Comparison of ENCODE assay signal across 11 mouse cellular contexts in the genomic region with DNA sequence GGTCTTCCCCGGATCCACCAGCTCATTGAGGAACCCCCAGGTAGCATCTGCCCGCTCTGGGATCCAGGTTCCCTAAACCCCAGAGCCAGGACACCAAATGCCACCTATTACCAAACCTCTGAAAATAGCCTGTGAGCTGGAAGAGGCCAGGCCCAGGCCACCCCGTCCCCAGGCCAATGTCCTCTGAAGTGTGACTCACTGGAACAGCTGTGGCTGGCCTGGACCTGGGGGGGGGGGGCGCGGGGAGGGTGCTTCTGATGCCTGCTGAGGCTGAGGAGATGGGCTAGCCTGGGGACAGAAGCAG. TPM values are rescaled to one million over a fixed set of nuclear protein-coding genes. Genes with fewer than 3 reads are reported as not detected.
A peak's percentile ranks its signal among the peaks of the same experiment; 100 is the strongest.
DNase-seq lines count a peak whose midpoint lies in the region; ATAC-seq and TF ChIP-seq lines count a peak whose summit lies in the region.
"Had no signal": no experiment of that assay in that cellular context is flagged by ENCODE, and none has a peak within 500 bp of the region (broad histone marks: within the 10 kb centered on the region; RNA-seq: fewer than 3 reads in every experiment).

No protein-coding gene starts in this region.

- no peak for TF ChIP-seq POLR2A in kidney, adult 2 months (IDR thresholded peaks at IDR 0.05; ENCODE audit: low read depth, low read length)

- no peak for ATAC-seq in forebrain, embryonic 15.5 days (replicated peaks)
- ATAC-seq: hindbrain, embryonic 16.5 days had no signal

- H3K4me3 ChIP-seq in kidney, adult 2 months (ENCODE audit: insufficient read depth, low read depth, low read length): no peak overlapping the region
- no peak overlapping the region for H3K4me3 ChIP-seq in forebrain, embryonic 15.5 days
- H3K4me3 ChIP-seq: liver, embryonic 15.5 days had no signal

- no peaks in the 10 kb centered on the region for H3K9me3 ChIP-seq in forebrain, embryonic 15.5 days
- H3K9me3 ChIP-seq: G1E; liver, embryonic 15.5 days had no signal

- peaks cover 49% of the 10 kb centered on the region for H3K4me1 ChIP-seq in kidney, adult 2 months (ENCODE audit: control insufficient read depth, insufficient read depth, low read length)
- H3K4me1 ChIP-seq in forebrain, embryonic 15.5 days: peaks cover 53% of the 10 kb centered on the region

- no peak for TF ChIP-seq CTCF in kidney, adult 2 months (conservative IDR thresholded peaks at IDR 0.05; ENCODE audit: insufficient read depth, insufficient read length, low read depth, low read length)

- H3K27me3 ChIP-seq in kidney, adult 2 months (replicated peaks; ENCODE audit: control insufficient read depth, insufficient read depth, low read length): no peaks in the 10 kb centered on the region
- H3K27me3 ChIP-seq in forebrain, embryonic 15.5 days: no peaks in the 10 kb centered on the region

- H3K4me2 ChIP-seq in forebrain, embryonic 15.5 days (replicated peaks): no peak overlapping the region
- H3K4me2 ChIP-seq: liver, embryonic 15.5 days had no signal

- no peak overlapping the region for H3K9ac ChIP-seq in forebrain, embryonic 15.5 days (replicated peaks)
- H3K9ac ChIP-seq: liver, embryonic 15.5 days had no signal

- WGBS in kidney, adult 2 months: 64% methylated on average over 5 of the region's 5 CpGs
- WGBS in forebrain, embryonic 15.5 days: 84% methylated on average over 5 of the region's 5 CpGs

- peak; percentile 11 for DNase-seq in kidney, postnatal 10 days
- no peak for DNase-seq in kidney, adult 2 months
- peak; percentile 5 for DNase-seq in urinary bladder, postnatal 14 days (ENCODE audit: low spot score)
- no peak for DNase-seq in urinary bladder, postnatal 36 days (ENCODE audit: low spot score in 2 of 2)
- DNase-seq in gastrocnemius, postnatal 25 days: peak; percentile 85
- DNase-seq in frontal cortex, adult 2 months (ENCODE audit: extremely low spot score in 1 of 2, low spot score in 1 of 2): no peak

- no peaks in the 10 kb centered on the region for H3K36me3 ChIP-seq in kidney, adult 2 months (ENCODE audit: control insufficient read depth, insufficient read depth, low read length)
- H3K36me3 ChIP-seq in forebrain, embryonic 15.5 days: no peaks in the 10 kb centered on the region; the same call in 1 of the 2 replicates
- H3K36me3 ChIP-seq: liver, embryonic 15.5 days had no signal

- H3K27ac ChIP-seq in kidney, adult 2 months (ENCODE audit: insufficient read depth, low read depth, low read length): no peak overlapping the region
- no peak overlapping the region for H3K27ac ChIP-seq in forebrain, embryonic 15.5 days (replicated peaks)
- H3K27ac ChIP-seq: liver, embryonic 15.5 days had no signal

RNA-seq across cellular contexts. Expression of gene Smim24, which starts 28.9 kb away (rescaled TPM):
- 693 and 694 TPM in 2 replicates for polyA plus RNA-seq in kidney, adult 2 months (2012; rRNA removed)
- total RNA-seq in gastrocnemius, postnatal 25 days (2021): under 1 TPM in 1 of 2 experiments, not detected in 1; 0.67 TPM
- 1.2 and 1.8 TPM in 2 replicates for polyA plus RNA-seq in forebrain, embryonic 15.5 days (2015; fragmentation: Nextera tagmentation; extraction: Ambion mirVana)
- 3.6 and 4.5 TPM in 2 replicates for polyA plus RNA-seq in frontal cortex, adult 2 months (2012; rRNA removed)

RNA-seq across cellular contexts. Expression of gene Gm48552, which starts 32.9 kb away (rescaled TPM):
- 1.0 and 2.8 TPM in 2 replicates for polyA plus RNA-seq in kidney, adult 2 months (2012; rRNA removed)
- under 1 TPM in 1 of 2 experiments, not detected in 1; 0.59 TPM for total RNA-seq in gastrocnemius, postnatal 25 days (2021)
- polyA plus RNA-seq in forebrain, embryonic 15.5 days (2015; fragmentation: Nextera tagmentation; extraction: Ambion mirVana): 2.9 and 3.1 TPM in 2 replicates
- 7.4 and 10.1 TPM in 2 replicates for polyA plus RNA-seq in frontal cortex, adult 2 months (2012; rRNA removed)
- total RNA-seq: monocyte, adult 5-6 weeks had no signal
- polyA plus RNA-seq: liver, embryonic 15.5 days had no signal

RNA-seq across cellular contexts. Expression of gene Nfic, which starts 33.7 kb away (rescaled TPM):
- polyA plus RNA-seq in kidney, adult 2 months (2012; rRNA removed): 64.7 and 82.5 TPM in 2 replicates
- 100 to 1,000 TPM; 215 to 268 TPM for total RNA-seq in gastrocnemius, postnatal 25 days (2021)
- 24.2 and 29.4 TPM in 2 replicates for polyA plus RNA-seq in forebrain, embryonic 15.5 days (2015; fragmentation: Nextera tagmentation; extraction: Ambion mirVana)
- 39.6 and 47.7 TPM in 2 replicates for polyA plus RNA-seq in frontal cortex, adult 2 months (2012; rRNA removed)

RNA-seq across cellular contexts. Expression of gene Gm48551, which starts 37.5 kb away (rescaled TPM):
- polyA plus RNA-seq in kidney, adult 2 months (2012; rRNA removed): 2.1 and 2.3 TPM in 2 replicates
- total RNA-seq in gastrocnemius, postnatal 25 days (2021): 1 to 10 TPM in 1 of 2 experiments, under 1 TPM in 1; 0.78 to 1.0 TPM
- 5.4 and 6.6 TPM in 2 replicates for polyA plus RNA-seq in forebrain, embryonic 15.5 days (2015; fragmentation: Nextera tagmentation; extraction: Ambion mirVana)
- 6.9 and 8.9 TPM in 2 replicates for polyA plus RNA-seq in frontal cortex, adult 2 months (2012; rRNA removed)
- total RNA-seq: monocyte, adult 5-6 weeks had no signal

RNA-seq across cellular contexts. Expression of gene Dohh, which starts 37.5 kb away (rescaled TPM):
- 60.6 and 79.8 TPM in 2 replicates for polyA plus RNA-seq in kidney, adult 2 months (2012; rRNA removed)
- total RNA-seq in gastrocnemius, postnatal 25 days (2021): 10 to 100 TPM; 41.1 to 41.2 TPM
- polyA plus RNA-seq in forebrain, embryonic 15.5 days (2015; fragmentation: Nextera tagmentation; extraction: Ambion mirVana): 88.2 and 89.0 TPM in 2 replicates
- 92.2 and 105 TPM in 2 replicates for polyA plus RNA-seq in frontal cortex, adult 2 months (2012; rRNA removed)

Comparison
In these comparisons a context has a peak if more than half of its experiments do, and no peak if none do; other contexts are left out.
1. DNase-seq: peak in kidney, postnatal 10 days (single experiment), urinary bladder, postnatal 14 days (single experiment) and gastrocnemius, postnatal 25 days (single experiment); none in kidney, adult 2 months (single experiment), urinary bladder, postnatal 36 days (0 of 2) and frontal cortex, adult 2 months (0 of 2).
2. RNA of gene Smim24, which starts 28.9 kb away (polyA plus RNA-seq): 693 to 694 TPM in kidney, adult 2 months; 3.6 to 4.5 TPM in frontal cortex, adult 2 months and 1.2 to 1.8 TPM in forebrain, embryonic 15.5 days; every median in the first group is over 100 times any median in the second.